Mouse (Mus musculus) heart, embryonic 12.5 days (tissue): ENCODE results near the gene Vamp3. TPM values are rescaled to one million over a fixed set of nuclear protein-coding genes. Genes with fewer than 3 reads are reported as not detected.
A peak's percentile ranks its signal among the peaks of the same experiment; 100 is the strongest.

Experiments
- ATAC-seq: fragments of 200-750 bp; cut with Nextera tagmentation; 2 replicates; pipeline ENCODE4 v1.8.0; 2017; ENCODE audit warnings: moderate TSS enrichment, moderate library complexity; ENCODE audit not compliant: insufficient number of reproducible peaks, low FRiP score
- H3K27ac ChIP-seq: fragments of 300-500 bp; sonication (generic); 2 replicates; pipeline ENCODE4 v1.5.1; 2016; ENCODE audit warnings: mild to moderate bottlenecking, moderate library complexity; ENCODE audit not compliant: poor library complexity, severe bottlenecking
- H3K27me3 ChIP-seq: fragments of 300-500 bp; sonication (generic); replicated peaks from 2 replicates; pipeline ENCODE4 v1.6.1; 2016; ENCODE audit warnings: mild to moderate bottlenecking, moderate library complexity
- H3K36me3 ChIP-seq: fragments of 300-500 bp; sonication (generic); 2 replicates; pipeline ENCODE4 v1.6.1; 2016; ENCODE audit warnings: mild to moderate bottlenecking, moderate library complexity
- H3K4me1 ChIP-seq: fragments of 300-500 bp; sonication (generic); replicated peaks from 2 replicates; pipeline ENCODE4 v1.6.1; 2016; ENCODE audit warnings: mild to moderate bottlenecking
- H3K4me2 ChIP-seq: fragments of 300-500 bp; sonication (generic); 2 replicates; pipeline ENCODE4 v1.6.1; 2016; ENCODE audit warnings: mild to moderate bottlenecking, moderate library complexity
- H3K4me3 ChIP-seq: fragments of 300-500 bp; sonication (generic); 2 replicates; pipeline ENCODE4 v1.5.1; 2016; ENCODE audit warnings: mild to moderate bottlenecking
- H3K9ac ChIP-seq: fragments of 300-500 bp; sonication (generic); 2 replicates; pipeline ENCODE4 v1.6.1; 2016; ENCODE audit warnings: mild to moderate bottlenecking, moderate library complexity
- H3K9me3 ChIP-seq: fragments of 300-500 bp; sonication (generic); replicated peaks from 2 replicates; pipeline ENCODE4 v1.6.1; 2016; ENCODE audit warnings: mild to moderate bottlenecking, moderate library complexity
- WGBS: fragments of 180-500 bp; shearing (Covaris S2); methylation state at CpG from one replicate; pipeline ENCODE4 v1.1.7; 2016; 5-methylcytosine and 5-hydroxymethylcytosine counted together
- polyA plus RNA-seq: library from polyadenylated mRNA; unstranded; fragments of >200 nt; fragmentation: Nextera tagmentation; extraction: Ambion mirVana; gene quantifications from 2 replicates; pipeline ENCODE4 v1.2.1, GENCODE M21; 2016

Vamp3 gene
- polyA plus RNA-seq = 100 and 109 TPM in 2 replicates

- peak; percentile 99 for ATAC-seq
- no peaks in the 10 kb centered on the region for H3K9me3 ChIP-seq
- no peaks in the 10 kb centered on the region for H3K27me3 ChIP-seq
- H3K9ac ChIP-seq = peak within 1 kb of the TSS; percentile 93
- peak within 1 kb of the TSS; percentile 96 for H3K27ac ChIP-seq
- peak within 1 kb of the TSS; percentile 71 for H3K4me2 ChIP-seq
- H3K4me1 ChIP-seq = peaks cover 10% of the 10 kb centered on the region
- under 1% methylated on average over 105 of the region's 114 CpGs for WGBS
- peak within 1 kb of the TSS; percentile 89 for H3K4me3 ChIP-seq
- peaks cover 31% of the 10 kb centered on the region for H3K36me3 ChIP-seq
These were observed at the start of gene Vamp3 for GRCm38 (mm10) chr4:151057347-151058321. Gene Vamp3, minus strand, starts transcription at chr4:151057963.

DNA sequence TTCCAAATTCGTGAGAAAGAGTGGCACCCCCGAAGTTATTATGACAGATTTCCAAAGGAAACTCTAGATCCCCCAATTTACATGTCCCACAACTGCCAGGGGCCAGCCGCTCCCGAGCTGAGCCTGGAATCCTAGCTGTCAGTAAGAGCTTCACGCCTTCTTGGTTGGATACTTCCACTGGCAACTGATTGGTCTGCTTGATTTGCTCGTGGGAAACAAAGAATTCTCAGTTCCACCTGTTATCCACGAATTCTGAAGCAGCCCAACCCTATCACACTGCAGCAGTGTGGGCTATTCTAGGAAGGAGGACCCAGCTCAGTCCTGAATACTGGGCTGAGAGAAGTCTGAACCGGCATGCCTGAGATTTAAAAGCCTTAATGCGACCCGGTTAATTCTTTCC, 48.7 kb upstream of the Vamp3 start:
- no peak for ATAC-seq
- Histone ChIP-seq H3K4me3 (peak overlapping the region; percentile 83), H3K4me2 (peak overlapping the region; percentile 58), H3K9me3 (no peaks in the 10 kb centered on the region; the same call in 1 of the 2 replicates), H3K4me1 (peaks cover 49% of the 10 kb centered on the region), H3K27me3 (peaks cover 31% of the 10 kb centered on the region), H3K36me3 (peaks cover 3% of the 10 kb centered on the region; the same call in 1 of the 2 replicates), H3K9ac (peak overlapping the region; percentile 48), H3K27ac (peak overlapping the region; percentile 91)
- WGBS = 26% methylated on average over 10 of the region's 10 CpGs

- peak overlapping the region; percentile 48 for H3K9ac ChIP-seq
- H3K27me3 ChIP-seq = peaks cover 26% of the 10 kb centered on the region
- peak overlapping the region; percentile 83 for H3K4me3 ChIP-seq
- H3K4me2 ChIP-seq = peak overlapping the region; percentile 58
- ATAC-seq = no peak
- WGBS = 64% methylated on average over 6 of the region's 6 CpGs
- H3K36me3 ChIP-seq = peaks cover 3% of the 10 kb centered on the region; the same call in 1 of the 2 replicates
- peak overlapping the region; percentile 91 for H3K27ac ChIP-seq
- H3K4me1 ChIP-seq = peaks cover 50% of the 10 kb centered on the region
- H3K9me3 ChIP-seq = no peaks in the 10 kb centered on the region; the same call in 1 of the 2 replicates
These were observed 48.1 kb upstream of the Vamp3 start for GRCm38 (mm10) chr4:151105886-151106285.

DNA sequence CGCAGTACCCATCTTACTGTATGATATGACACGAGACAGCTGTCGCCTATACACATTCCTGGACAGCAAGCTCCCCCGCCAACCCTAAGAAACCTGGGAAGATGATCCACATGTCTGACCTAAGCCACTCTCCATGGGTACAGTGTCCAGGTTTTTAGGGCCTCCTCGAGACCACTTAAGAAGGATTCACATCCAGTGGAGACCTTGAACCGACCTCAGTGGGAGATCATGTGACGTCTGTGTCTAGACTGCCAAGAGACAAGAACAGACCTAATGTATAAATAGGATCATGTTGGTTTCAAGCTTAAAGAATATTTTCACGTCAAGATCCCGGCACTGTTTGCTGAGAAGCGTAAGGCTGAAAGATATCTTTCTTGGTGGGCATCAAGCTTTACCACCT, 46.4 kb upstream of the Vamp3 start:
- peak overlapping the region; percentile 21; the same call in 1 of the 2 replicates for H3K4me3 ChIP-seq
- peak overlapping the region; percentile 64 for H3K9ac ChIP-seq
- peak overlapping the region; percentile 60 for H3K4me2 ChIP-seq
- H3K27me3 ChIP-seq = peaks cover 11% of the 10 kb centered on the region; the same call in 1 of the 2 replicates
- H3K9me3 ChIP-seq = no peaks in the 10 kb centered on the region; the same call in 1 of the 2 replicates
- H3K4me1 ChIP-seq = peaks cover 56% of the 10 kb centered on the region
- peaks cover 3% of the 10 kb centered on the region; the same call in 1 of the 2 replicates for H3K36me3 ChIP-seq
- ATAC-seq = no peak
- 53% methylated on average over 10 of the region's 10 CpGs for WGBS
- H3K27ac ChIP-seq = peak overlapping the region; percentile 87

GRCm38 (mm10) chr4:151103646-151104045, 45.9 kb upstream of the Vamp3 start:
- no peak overlapping the region for H3K9ac ChIP-seq

DNA sequence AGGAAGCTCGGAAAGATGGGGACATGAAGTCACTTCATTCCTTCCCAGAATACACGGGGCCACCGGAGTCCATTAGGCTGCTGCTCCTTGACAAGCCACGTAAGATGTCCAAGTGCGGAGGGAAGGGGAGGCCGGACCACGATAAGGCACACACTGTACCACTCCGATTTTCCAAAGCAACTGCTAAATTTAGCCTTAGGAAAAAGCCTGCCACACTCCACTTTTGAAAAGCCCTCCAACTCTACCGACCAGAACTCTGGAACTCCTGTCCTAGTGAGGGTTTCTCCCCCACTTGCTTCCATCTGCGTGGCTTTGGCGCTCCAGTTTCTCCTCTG, 39.3 kb upstream of the Vamp3 start:
- H3K4me2 ChIP-seq = peak overlapping the region; percentile 64
- H3K9me3 ChIP-seq = no peaks in the 10 kb centered on the region; the same call in 1 of the 2 replicates
- peak overlapping the region; percentile 68 for H3K9ac ChIP-seq
- peaks cover 6% of the 10 kb centered on the region; the same call in 1 of the 2 replicates for H3K36me3 ChIP-seq
- 0 out of 2 replicates have a peak, but pooled peaks have one; percentile 38 for ATAC-seq
- no peaks in the 10 kb centered on the region for H3K27me3 ChIP-seq
- peaks cover 69% of the 10 kb centered on the region for H3K4me1 ChIP-seq
- peak overlapping the region; percentile 99 for H3K27ac ChIP-seq
- H3K4me3 ChIP-seq = peak overlapping the region; percentile 17
- WGBS = 39% methylated on average over 11 of the region's 11 CpGs

More at GRCm38 (mm10) chr4:151103646-151104045, 45.9 kb upstream of the Vamp3 start:
- peaks cover 11% of the 10 kb centered on the region; the same call in 1 of the 2 replicates for H3K27me3 ChIP-seq
- ATAC-seq = no peak
- peaks cover 57% of the 10 kb centered on the region for H3K4me1 ChIP-seq
- H3K27ac ChIP-seq = peak overlapping the region; percentile 87
- H3K9me3 ChIP-seq = no peaks in the 10 kb centered on the region; the same call in 1 of the 2 replicates
- H3K36me3 ChIP-seq = peaks cover 3% of the 10 kb centered on the region; the same call in 1 of the 2 replicates
- H3K4me3 ChIP-seq = no peak overlapping the region
- WGBS = 66% methylated on average over 11 of the region's 11 CpGs
- peak overlapping the region; percentile 60 for H3K4me2 ChIP-seq

- peak overlapping the region; percentile 68 for H3K9ac ChIP-seq
- peaks cover 4% of the 10 kb centered on the region; the same call in 1 of the 2 replicates for H3K36me3 ChIP-seq
- H3K27ac ChIP-seq = peak overlapping the region; percentile 99
- ATAC-seq = peak; percentile 36; the same call in 1 of the 2 replicates
- peak overlapping the region; percentile 64 for H3K4me2 ChIP-seq
- no peaks in the 10 kb centered on the region; the same call in 1 of the 2 replicates for H3K9me3 ChIP-seq
- peaks cover 74% of the 10 kb centered on the region for H3K4me1 ChIP-seq
- peak overlapping the region; percentile 17 for H3K4me3 ChIP-seq
- no peaks in the 10 kb centered on the region for H3K27me3 ChIP-seq
- WGBS = 48% methylated on average over 18 of the region's 18 CpGs
These were observed 38.8 kb upstream of the Vamp3 start for GRCm38 (mm10) chr4:151096334-151097103.

- H3K4me3 ChIP-seq = no peak overlapping the region
- H3K27ac ChIP-seq = peak overlapping the region; percentile 99
- H3K9me3 ChIP-seq = no peaks in the 10 kb centered on the region
- H3K27me3 ChIP-seq = no peaks in the 10 kb centered on the region
- H3K4me1 ChIP-seq = peaks cover 80% of the 10 kb centered on the region
- H3K4me2 ChIP-seq = no peak overlapping the region
- H3K9ac ChIP-seq = peak overlapping the region; percentile 58; the same call in 1 of the 2 replicates
- no peak for ATAC-seq
- H3K36me3 ChIP-seq = 0 out of 2 replicates have a peak, but pooled peaks cover 4% of the 10 kb centered on the region
- WGBS = 34% methylated on average over 2 of the region's 2 CpGs
These were observed 37.4 kb upstream of the Vamp3 start for GRCm38 (mm10) chr4:151095207-151095606.

- Histone ChIP-seq H3K9ac (0 out of 2 replicates have a peak within 1 kb of the TSS, but pooled peaks have one; percentile 21), H3K4me3 (no peak within 1 kb of the TSS), H3K4me2 (no peak within 1 kb of the TSS), H3K27ac (peak within 1 kb of the TSS; percentile 53), H3K9me3 (no peaks in the 10 kb centered on the region), H3K36me3 (peaks cover 39% of the 10 kb centered on the region), H3K27me3 (no peaks in the 10 kb centered on the region), H3K4me1 (peaks cover 63% of the 10 kb centered on the region)
- 83% methylated on average over 7 of the region's 7 CpGs for WGBS
- no peak for ATAC-seq
These were observed 31.5 kb upstream of the Vamp3 start, which contains the start of gene Gm13090 for GRCm38 (mm10) chr4:151089270-151089669. Gene Gm13090, plus strand, starts transcription at chr4:151089570.

GRCm38 (mm10) chr4:151088819-151089218, 31.1 kb upstream of the Vamp3 start:
- Histone ChIP-seq H3K4me2 (no peak overlapping the region), H3K9ac (no peak overlapping the region), H3K36me3 (peaks cover 35% of the 10 kb centered on the region), H3K27me3 (no peaks in the 10 kb centered on the region), H3K27ac (0 out of 2 replicates have a peak overlapping the region, but pooled peaks have one; percentile 53), H3K9me3 (no peaks in the 10 kb centered on the region), H3K4me1 (peaks cover 63% of the 10 kb centered on the region), H3K4me3 (no peak overlapping the region)
- no peak for ATAC-seq
- WGBS = 75% methylated on average over 14 of the region's 14 CpGs
